Mouse (Mus musculus) adrenal gland, postnatal 25 days (tissue): ENCODE results near the gene Alpk1. TPM values are rescaled to one million over a fixed set of nuclear protein-coding genes. Genes with fewer than 3 reads are reported as not detected.

Experiments used
- DNase-seq: peaks from one replicate; pipeline ENCODE4 v3.0.0; 2021; ENCODE audit warnings: mixed read lengths
- long read RNA-seq: library from polyadenylated mRNA; stranded (forward); transcript quantifications from one replicate; pipeline ENCODE4 v2.0.0, GENCODE M21; 2021
- total RNA-seq: library from RNA; stranded (reverse); gene quantifications from 2 replicates; pipeline ENCODE4 v1.2.3, GENCODE M21; 2021

Gene Alpk1
- 10.0 and 12.1 TPM in 2 replicates for total RNA-seq
- long read RNA-seq, partial matches to known transcripts: 2 of 7 reads
- long read RNA-seq, other reads (novel, unspliced or antisense): 5 of 7 reads

DNA sequence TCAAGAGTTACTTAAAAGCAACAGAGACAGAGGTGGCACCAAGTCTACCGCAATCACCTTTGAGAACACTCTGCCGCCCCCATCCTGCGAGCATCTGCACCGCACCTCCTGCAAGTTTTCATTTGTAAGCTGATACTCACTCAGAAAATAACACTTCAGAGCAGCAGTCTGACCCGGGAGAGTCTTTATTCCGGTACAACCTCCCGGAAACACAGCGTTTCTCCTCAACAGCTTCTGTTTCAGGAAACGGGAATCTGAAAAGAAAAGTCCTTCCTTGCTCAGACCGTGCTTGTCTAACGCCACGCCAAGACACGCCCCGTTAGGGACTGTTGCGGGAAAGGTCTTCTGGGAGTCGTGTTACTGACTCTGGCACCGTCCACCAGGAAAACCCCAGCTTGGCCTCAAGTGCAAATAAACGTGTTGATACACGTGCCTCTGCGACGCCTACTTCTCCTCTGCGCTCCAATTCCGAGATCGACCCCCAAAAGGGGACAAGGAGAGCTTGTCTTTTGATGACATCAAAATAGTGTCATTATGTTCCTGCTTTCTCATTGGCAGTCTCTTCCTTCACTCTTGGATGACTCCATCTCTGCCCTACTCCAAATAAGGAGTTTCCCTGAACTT, at the start of gene Alpk1:
Gene Alpk1 (minus strand): TSS at position 507 of the 624 bp plus-strand sequence.
- DNase-seq: peak; percentile 63

GRCm38 (mm10) chr3:127827123-127827522, 46.8 kb upstream of the Alpk1 start:
- no peak for DNase-seq

- no peak for DNase-seq
Observed at GRCm38 (mm10) chr3:127826503-127826902, 46.2 kb upstream of the Alpk1 start.

- no peak for DNase-seq
Observed at GRCm38 (mm10) chr3:127823886-127824863, 43.8 kb upstream of the Alpk1 start.

DNA sequence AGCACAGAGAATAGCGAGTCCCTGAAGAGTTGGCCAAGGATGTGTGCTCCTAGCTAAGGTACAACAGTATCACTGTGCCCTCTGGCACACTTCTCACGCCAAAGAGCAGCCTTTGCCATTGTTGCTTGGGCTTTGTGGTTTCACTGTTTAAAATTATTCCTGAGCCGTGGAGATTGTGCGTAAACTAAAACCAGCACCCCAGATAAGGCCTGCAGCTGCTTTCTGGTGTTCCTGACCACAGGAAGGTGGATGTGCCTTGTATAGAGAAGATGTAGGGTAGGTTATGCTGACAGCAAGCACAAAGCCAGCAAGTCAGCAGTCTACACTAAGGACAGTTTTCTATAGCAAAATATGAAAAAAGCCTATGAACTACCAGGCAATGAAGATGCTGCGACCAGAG, 40.9 kb upstream of the Alpk1 start:
- DNase-seq: no peak

DNA sequence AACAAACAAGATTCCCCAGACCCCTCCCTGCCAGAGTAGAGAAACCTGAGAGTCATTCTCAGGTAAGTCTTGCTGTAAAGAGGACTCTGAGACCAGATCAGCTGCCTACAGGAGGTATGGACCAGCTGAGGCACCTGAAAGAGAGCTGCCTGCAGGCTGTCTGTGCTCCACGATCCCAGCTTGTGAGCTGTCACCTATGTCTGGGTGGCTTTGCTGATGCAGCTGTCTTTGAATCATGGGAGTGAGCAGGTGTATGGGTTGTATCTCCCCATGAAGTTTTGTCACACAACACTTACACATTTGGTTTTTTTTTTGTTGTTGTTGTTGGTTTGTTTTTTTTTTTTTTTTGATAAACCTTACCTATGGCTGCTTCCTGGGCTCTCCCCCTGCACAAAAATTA, 40.1 kb upstream of the Alpk1 start:
- no peak for DNase-seq

DNA sequence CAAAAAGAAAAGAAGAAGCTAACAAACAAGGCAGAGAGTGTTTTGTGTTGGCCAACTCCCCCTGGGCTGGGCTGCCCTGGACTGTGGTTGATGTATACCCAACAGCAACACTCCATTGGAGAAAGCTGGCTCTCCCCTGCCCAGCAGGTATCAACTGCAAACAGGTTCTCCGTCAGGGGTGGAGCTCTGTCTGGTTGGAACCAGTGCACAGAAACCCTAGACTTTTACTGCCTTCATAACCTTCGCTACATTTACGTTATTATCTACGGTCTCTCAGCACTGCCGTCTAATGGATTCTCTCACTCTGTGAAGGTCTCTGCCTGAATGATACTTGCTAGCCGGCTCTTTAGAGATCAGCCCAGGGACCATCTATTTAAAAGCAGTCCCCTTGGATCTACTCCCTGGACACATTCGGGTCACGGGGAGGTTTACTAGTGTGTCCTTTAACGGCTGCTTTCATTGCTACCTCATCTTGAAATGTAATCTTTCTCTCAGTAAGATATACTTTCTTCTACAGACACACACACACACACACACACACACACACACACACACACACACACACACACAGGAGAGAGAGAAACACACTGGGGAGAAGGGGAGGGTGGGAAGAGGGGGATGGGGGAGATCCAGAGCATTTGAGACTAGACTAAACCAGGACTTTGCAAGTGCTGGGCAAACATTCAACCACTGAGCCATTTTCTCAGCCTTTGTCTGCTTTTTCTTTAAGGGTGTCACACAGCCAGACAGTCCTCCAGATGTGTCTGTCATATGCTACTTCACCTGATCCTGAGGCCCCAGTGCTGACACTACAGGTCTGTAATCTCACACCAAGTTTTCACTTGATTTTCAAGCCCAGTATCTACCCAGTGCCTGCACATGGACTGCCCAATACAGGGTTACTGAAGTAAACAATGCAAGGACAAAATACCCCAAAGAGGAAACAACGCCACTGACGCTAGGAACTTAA, 38.7 kb upstream of the Alpk1 start:
- DNase-seq: no peak

DNA sequence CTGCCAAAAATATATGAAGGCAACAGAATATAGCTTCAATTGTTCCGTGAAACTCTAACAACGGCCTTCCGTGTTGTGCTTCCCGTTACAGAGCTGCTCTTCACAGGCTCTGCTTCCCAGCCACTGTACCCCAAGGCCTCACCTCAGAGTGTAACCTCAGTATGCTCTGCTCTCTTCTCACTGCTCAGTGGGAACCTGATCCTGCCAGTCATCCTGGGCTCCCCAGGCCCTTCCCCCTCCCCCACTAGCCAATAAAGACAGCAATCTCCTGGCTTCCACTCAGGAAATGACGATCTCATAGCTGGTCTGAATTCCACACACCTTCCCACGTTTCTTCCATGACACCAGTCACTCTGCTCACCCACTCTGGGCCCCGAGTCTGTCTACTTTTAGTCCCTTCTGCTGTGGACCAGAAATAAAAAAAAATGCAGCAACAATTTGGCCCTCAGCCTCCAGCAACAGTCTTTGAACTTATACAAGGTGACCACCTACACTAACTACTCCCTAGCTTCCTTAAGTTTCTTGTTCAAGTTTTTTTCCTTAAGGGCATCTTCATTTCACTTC, 36.9 kb upstream of the Alpk1 start:
- DNase-seq: no peak

GRCm38 (mm10) chr3:127809103-127809502, 28.8 kb upstream of the Alpk1 start:
- DNase-seq: no peak

DNA sequence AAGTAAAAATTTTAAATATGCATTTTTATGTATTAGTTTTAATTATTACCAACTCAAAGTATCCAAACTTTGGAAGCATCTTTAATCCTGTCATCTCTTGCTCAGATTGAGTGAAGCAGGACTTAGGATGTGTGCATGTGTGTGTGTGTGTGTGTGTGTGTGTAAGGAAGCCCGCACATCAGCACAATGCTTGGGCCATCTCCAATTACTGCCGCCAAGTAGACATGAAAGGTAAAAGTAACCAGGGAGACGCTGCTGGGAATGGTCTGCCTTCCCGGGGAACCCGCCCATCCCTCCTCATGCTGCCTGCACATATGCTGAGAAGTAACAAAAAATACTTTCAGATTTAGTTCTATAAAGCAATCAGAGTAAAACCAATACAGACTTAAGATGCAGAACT, 27.5 kb upstream of the Alpk1 start:
- DNase-seq: no peak

DNA sequence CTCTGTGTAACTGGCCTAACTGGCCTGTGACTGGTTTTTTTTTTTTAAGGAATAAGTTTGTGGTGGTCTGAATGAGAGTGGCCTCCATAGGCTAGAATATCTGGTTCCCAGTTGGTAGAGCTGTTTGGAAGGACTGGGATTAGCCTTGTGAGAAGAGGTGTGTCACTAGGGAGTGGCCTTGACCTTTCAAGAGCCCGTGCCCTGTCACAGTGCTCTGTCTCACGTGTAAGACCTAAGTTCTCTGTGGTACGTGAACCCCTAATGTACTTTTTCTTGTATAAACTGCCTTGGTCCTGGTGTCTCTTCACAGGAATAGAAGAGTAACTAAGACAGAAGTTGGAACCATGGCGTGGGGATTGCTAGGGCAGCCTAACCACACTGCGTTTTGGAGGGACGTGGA, 25.7 kb upstream of the Alpk1 start:
- no peak for DNase-seq

DNA sequence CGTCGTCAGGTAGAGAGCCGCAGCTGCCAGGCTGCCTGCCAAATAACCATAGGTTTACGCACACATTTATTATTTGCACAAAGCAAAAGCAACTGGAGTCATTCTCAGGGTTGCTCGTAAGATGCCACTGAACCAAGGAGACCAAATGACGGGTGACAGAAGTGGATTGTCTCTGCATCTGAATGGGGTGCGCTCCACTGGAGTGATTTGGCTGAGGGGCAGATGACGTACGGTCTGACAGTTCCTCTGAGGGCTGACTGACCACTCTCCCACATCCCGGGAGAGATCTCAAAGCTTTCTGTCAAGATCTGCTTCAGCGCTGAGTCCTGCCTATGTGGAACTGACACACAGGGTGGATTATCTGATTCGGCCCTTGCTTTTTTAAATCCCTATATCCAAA, 24.7 kb upstream of the Alpk1 start:
- DNase-seq: no peak

GRCm38 (mm10) chr3:127804439-127804838, 24.1 kb upstream of the Alpk1 start:
- no peak for DNase-seq

GRCm38 (mm10) chr3:127802814-127803213, 22.5 kb upstream of the Alpk1 start:
- no peak for DNase-seq

DNA sequence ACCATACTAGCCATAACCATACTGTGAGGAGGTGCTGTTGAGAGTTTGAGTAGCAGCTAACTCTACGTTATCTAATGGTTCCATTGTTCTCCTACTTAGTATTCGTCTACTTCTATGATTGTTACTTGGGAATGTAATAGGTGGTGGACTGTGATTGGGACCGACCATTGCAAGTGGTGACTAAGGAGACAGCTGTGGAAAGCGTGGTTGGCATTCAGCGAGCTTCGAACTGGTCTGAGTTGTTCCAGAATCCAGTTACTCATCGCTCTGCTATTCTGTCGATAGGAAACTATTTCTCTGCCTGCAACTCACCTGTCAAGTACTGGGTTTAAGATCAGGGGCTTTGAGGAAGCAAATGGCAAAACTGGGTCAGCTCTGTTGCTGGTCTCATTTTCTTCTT, 20.8 kb upstream of the Alpk1 start:
- DNase-seq: no peak

GRCm38 (mm10) chr3:127796271-127796670, 15.9 kb upstream of the Alpk1 start:
- no peak for DNase-seq

- no peak for DNase-seq
Observed at GRCm38 (mm10) chr3:127795762-127796161, 15.4 kb upstream of the Alpk1 start.

DNA sequence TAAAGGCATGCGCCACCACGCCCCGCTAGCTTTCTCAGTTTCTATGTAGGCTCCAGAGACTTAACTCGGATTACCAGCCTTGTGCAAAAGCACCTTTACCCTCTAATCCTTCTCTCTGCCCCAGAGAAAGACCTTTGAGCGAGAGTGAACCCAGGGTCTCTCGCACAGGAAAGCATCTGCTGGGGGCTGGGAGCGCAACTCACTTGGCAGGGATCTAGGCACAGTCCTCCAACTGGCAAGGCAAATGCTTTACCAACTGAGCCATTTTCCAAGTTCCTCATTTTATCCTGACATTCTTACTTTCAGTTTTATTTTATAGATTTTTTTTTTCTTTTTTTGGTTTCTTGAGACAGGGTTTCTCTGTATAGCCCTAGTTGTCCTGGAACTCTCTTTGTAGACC, 12.7 kb upstream of the Alpk1 start:
- no peak for DNase-seq

DNA sequence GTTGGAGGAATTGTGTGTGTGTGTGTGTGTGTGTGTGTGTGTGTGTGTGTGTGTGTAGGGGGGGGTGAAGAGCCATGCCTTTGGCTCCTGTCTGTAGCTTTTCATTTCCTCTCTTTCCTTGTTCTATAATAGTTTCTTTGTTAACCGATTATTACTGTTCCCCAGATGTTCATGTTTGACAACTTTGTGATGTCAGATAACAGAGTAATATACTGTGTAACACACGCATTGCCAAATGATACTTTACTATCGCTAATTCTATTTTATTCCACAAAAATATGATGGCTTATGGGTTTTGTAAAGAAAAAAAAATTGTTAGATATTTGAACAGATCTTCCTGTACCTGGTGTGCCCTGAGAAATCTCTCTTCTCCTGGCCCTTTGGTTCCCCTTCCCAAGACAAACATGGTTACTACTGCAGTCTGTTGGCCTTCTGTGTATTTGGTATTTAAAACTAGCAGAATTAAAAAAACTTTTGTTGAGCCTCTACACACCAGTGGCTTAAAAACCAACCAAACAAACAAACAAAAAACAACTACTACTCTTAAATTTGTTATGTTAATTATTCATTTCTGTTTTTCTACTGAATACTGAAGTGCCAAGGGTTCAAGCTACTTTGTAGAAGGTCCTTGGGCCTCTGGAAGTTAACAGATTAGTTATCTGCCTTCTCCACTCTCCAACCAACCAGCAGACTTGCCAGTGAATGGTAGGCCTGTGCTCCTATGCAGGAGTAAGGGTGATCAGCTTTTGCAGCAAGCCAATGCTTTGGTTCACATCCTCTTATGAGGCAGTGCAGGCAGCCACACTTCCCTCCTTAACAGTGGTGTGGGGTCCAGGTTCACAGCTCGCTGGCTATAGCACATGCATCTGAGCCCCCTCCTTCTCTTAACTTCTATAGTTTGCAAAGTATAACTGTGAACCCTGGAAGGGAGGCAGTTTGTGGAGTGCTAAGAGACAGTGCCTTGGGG, 11.6 kb upstream of the Alpk1 start:
- DNase-seq: no peak

DNA sequence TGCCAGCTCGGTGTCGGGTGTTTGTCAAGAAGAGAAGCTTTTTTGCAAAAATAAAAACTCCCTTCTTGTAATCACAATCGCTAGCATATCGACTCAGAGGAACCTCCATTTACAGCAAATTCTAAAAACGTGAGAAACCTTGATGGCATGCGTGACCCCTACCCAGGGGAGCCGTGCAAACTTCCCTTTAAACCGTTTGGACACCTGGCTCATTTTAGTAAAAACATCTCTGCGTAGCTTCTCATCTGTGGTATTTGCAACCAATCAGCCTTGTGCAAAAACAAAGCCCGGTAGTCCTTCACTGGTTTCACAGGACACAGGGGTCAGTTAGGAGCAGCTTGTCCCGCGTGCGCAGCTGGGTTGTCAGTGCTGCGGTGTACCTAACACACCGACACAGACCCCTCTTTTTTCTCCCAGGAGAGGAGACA, 10.7 kb upstream of the Alpk1 start:
- DNase-seq: no peak
